Mouse (Mus musculus) mesoderm, embryonic 11.5 days (tissue): ENCODE measurements at regions not wholly inside any gene's neighbourhood (a gene's known extent, or its start where the extent isn't known, plus 50 kb on each side); places are given as distances from the start of the nearest gene placed in this dataset.

Experiments used
- DNase-seq: peaks from one replicate; pipeline ENCODE4 v3.0.0-alpha.2; 2012; ENCODE audit warnings: low read depth, low spot score

GRCm38 (mm10) chr9:122566060-122566459, 181.1 kb upstream of the Topaz1 start:
- no peak for DNase-seq

- DNase-seq, result peak; percentile 52
Observed at GRCm38 (mm10) chr9:122568691-122569441, 178.3 kb upstream of the Topaz1 start.

DNA sequence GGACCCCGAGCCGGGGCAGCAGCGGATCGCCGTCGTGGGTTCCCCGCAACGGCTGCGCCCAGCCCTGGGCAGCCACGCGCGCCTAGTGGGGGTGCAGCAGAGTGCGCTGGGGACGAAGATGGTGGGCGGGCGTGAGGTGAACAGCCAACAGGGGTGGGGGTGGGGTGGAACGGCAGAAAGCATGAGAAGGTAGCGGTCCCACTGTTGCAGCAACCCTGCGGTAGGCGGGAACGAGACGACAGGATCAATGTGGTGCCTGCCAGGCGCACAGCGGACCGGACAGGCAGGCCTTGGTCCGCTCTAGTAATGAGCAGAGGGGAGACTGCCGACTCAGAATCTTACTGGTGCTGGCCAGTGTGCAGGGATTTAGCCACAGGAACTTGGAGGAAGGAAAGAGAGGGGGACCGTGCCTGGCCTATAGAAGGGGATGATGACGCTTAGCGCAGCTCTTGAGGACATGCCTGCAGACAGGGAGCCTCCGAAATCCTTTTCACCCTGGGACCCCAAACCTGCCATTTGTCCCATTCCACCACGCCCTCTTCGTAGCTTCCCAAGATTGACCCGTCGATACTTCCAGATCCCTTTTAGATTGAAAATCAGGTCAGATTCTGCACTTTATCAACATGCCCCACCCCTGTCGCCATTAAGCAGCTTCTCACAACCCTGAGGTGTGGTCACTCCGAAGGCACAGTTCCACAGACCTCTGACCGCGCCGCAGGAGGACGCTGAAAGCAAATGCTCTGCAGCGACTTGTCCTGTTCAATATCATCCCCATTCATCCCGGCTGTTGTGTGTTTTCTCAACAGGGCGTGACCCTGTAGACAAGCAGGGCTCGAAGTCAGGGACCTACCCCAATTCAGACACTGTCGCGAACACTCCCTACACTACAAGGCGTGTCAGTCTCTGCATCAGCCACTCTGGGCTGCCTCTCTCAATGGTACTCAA, 177.4 kb upstream of the Topaz1 start:
- DNase-seq, result no peak

- no peak for DNase-seq
Observed at GRCm38 (mm10) chr9:122571001-122571400, 176.1 kb upstream of the Topaz1 start.

DNA sequence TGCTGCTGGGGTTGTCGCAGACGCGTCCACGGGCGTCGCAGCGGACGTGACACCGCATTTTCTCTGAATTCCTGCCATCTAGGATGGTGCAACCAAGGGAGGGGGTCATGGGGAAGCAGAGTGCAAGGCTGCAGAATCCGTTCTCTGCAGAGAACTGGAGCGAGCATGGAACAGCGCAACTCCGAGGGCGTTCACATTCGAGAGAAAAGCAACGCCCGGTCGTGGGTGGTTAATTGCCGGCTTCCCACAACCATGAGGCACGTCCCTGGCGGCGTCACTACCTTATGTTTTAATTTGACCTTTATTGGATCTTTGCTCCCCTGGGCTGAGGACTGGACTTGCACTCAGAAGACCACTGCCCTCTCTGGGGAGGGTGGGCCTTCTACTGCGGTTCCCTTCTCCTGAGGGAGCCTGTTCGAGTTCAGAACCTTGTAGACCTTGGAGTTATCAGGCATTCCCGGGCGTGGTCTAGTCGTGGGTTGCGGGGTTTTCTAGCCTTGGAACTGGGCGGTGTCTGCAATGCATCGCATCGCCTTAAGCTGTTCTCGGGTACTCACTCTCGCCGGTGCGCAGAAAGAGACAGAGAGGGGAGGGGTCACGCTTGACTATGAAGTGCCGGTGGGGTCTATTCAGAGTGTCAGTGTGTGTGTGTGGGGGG, 175.6 kb upstream of the Topaz1 start:
- DNase-seq, result no peak

- DNase-seq, result peak; percentile 69
Observed at GRCm38 (mm10) chr9:122572060-122572835, 174.9 kb upstream of the Topaz1 start.

GRCm38 (mm10) chr9:122572836-122573267, 174.3 kb upstream of the Topaz1 start:
- DNase-seq, result no peak

DNA sequence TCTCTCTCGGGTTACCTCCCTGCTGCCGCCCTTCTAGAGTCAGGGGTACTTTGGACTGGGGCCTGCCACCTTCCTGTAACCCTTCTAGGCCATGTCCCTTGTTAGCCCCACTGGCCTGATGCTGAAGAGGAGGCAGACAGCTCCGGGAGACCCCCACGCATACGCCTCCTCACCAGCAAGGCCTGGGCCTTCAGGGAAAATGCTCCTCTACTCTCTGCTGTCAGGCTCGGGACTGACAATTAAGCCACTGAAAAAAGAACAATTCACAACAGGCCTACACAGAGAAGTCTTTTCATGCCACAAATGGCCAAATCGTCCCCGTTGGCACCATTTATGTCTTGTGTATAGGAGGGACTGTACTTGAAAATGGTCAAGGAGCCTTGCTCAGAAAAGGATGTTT, 161.9 kb upstream of the Topaz1 start:
- no peak for DNase-seq

- no peak for DNase-seq
Observed at GRCm38 (mm10) chr9:122586421-122586820, 160.7 kb upstream of the Topaz1 start.

- DNase-seq, result no peak
Observed at GRCm38 (mm10) chr9:122586986-122587385, 160.2 kb upstream of the Topaz1 start.

- DNase-seq, result no peak
Observed at GRCm38 (mm10) chr9:122588246-122588645, 158.9 kb upstream of the Topaz1 start.

- DNase-seq, result no peak
Observed at GRCm38 (mm10) chr9:122592820-122593615, 154.1 kb upstream of the Topaz1 start.

- no peak for DNase-seq
Observed at GRCm38 (mm10) chr9:122595120-122595943, 151.8 kb upstream of the Topaz1 start.

DNA sequence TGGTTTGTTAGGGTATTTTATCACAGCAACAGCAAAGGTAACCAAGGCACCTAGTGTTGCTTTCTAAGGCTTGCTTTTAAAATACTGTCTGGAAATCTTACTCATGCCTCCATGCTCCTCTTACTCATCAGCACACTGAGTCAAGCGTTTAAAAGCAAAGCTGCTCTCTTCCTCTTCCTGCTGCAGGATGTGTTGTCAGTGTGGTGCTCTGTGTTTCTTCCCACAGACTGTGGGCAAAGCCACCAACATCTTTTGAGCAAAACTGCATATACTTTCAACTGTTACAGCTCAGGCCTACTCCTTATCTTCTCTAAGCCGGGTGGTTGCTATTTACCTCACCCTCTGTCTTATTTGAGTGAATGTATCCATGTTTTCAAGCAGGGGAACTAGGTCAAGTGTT, 144.0 kb upstream of the Topaz1 start:
- DNase-seq, result no peak

GRCm38 (mm10) chr9:122609616-122610015, 137.5 kb upstream of the Topaz1 start:
- DNase-seq, result no peak

GRCm38 (mm10) chr9:122610918-122611317, 136.2 kb upstream of the Topaz1 start:
- DNase-seq, result no peak

- DNase-seq, result no peak
Observed at GRCm38 (mm10) chr9:122614579-122615252, 132.4 kb upstream of the Topaz1 start.

- peak; percentile 54 for DNase-seq
Observed at GRCm38 (mm10) chr9:122615351-122615750, 131.8 kb upstream of the Topaz1 start.

DNA sequence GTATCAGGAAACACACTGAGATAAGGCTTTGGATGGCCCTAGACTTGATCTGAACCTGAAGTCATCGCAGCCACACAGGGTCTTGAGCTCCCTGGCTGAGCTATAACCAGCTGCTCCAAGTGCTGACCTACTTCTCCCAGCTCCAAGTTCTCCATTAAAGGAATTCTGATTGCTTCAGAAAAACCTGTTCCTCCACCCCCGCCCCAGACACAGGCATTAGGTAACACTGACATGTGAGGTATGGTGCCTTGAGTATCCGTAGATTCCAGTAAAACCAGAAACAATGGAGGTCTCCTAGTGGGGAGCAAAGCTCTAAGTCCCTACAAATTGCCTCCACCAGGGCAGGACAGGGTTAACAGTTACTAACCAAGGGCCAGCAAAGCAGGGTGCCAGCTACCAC, 129.4 kb upstream of the Topaz1 start:
- no peak for DNase-seq
